Mouse (Mus musculus) hematopoietic stem cell, adult 5-6 weeks (primary cell): Measurements from ENCODE around the gene Fmo5. TPM values are rescaled to one million over a fixed set of nuclear protein-coding genes. Genes with fewer than 3 reads are reported as not detected.

ENCODE experiments used
- ATAC-seq, 2 experiments: fragments of 125-278 bp in 1 of 2; replicated peaks in 1 of 2; 2 replicates each; pipeline ENCODE4 v1.8.0; 2016 to 2017; ENCODE audit warnings: inconsistent platforms in 2 of 2, mild to moderate bottlenecking in 2 of 2, moderate number of reproducible peaks in 2 of 2, low read depth in 1 of 2, moderate TSS enrichment in 1 of 2; ENCODE audit not compliant: low FRiP score in 2 of 2, poor library complexity in 2 of 2, severe bottlenecking in 2 of 2, insufficient read depth in 1 of 2, low TSS enrichment in 1 of 2
- total RNA-seq: library from RNA; stranded (forward); fragments of 172-1452, 232-1000 nt; gene quantifications from 2 replicates; pipeline ENCODE4 v1.2.3, GENCODE M21; 2017

Gene Fmo5
- 9.8 and 11.3 TPM in 2 replicates for total RNA-seq

DNA sequence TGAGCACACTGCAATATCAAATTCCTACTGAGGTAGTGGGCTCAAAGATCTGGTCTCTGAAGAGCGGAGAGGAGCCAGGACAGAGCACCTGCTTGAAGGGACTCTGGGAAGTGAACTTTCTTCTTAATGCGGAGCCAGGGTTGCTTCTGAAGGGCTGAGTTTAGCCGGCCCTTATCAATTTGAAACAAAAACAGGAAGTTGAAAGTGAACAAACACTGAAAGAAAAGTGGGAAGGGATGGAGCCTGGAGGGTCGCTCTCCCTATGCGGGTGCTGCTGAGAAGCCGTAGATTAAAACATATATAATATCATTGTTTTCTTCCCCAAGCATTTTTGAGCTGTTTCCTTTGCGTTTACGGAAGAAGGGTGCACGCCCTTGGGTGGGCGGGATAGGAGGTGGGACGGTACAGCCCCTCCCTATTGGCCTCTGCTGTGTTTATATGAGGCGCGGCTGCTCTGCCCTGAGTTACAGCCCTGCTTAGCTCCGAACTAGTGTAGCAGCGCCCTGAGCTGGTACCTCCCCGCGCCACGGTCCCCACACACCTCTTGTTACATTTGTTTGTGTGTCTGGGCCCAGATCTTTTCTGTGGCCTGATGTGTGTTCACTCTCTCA, at the start of gene Fmo5:
TSS of gene Fmo5 (plus strand) at position 414 of the 611 bp plus-strand sequence.
- peak; percentile 94 to 97 for ATAC-seq

DNA sequence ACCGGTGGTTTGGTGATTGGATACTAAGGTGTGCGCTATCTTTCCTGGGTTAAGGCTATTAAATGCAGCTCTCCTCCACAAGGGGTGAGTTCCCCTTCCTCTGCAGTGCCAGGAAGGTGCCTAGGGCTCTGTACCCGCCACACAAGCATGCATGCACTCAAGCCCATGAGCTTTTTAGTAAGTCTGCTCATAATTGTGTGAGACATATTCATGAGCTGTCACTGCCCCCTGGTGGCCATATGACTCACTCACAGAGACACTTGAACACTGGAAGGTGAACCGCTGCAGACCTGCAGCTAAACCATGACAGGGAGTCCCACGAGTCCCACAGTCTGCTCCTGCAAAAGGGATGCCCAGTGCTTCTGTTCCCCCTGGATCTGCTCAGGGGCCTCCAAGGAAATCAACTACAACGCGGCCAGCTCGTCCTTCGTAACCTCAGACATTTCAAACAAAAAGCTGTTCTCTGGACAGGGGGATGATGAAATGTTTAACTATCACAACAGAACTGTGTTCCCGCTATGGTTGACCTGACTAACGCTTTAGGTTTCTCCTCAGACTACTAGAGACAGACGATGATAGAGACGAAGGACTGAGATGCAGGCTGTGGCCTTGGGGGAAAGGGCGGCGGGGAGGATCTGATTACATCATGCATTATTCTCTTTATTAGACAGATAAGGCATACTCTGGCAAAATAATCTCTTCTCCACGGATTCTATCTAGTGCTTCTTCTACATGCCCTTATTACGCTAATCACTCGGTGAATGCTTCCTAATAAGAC, 43.0 kb upstream of the Fmo5 start:
- peak; percentile 75 to 90 for ATAC-seq

DNA sequence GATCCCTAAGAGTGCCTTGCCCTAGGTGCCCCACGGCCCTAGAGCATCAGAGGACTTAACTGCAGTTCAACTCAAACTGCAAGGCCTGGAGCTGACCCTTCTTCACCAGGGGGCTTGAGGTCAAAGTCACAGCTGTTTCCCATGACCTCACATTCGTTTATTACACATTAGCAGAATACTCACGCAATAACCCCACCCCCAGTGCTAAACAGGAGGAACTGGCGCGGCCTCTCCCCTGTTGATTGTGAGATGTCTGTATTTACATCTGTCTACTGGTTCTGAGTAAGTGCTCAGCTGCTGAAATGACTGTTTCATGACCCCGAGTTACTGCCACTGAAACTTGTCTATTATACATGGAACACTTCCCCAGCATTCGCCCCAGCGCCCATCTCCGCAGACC, 40.9 kb upstream of the Fmo5 start:
- no peak for ATAC-seq

DNA sequence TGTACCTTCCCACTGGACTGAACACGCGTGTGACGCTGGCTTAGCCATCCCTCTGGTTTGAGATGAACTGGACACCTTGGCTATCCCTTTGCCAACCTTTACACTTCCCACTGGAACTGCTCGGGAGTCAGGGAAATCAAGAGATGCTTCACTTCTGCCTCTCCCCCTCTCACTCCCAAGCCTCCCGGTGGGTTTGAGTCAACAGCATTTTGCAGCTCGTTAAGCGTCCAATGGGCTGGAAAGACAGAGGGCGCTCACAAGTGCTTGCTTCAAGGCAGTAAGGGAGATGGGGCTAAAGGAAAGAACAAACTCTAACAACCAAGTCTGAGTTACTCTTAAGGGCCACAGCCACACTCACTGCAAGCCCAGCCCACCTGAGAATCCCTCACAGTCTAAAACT, 37.9 kb upstream of the Fmo5 start:
- no peak for ATAC-seq

DNA sequence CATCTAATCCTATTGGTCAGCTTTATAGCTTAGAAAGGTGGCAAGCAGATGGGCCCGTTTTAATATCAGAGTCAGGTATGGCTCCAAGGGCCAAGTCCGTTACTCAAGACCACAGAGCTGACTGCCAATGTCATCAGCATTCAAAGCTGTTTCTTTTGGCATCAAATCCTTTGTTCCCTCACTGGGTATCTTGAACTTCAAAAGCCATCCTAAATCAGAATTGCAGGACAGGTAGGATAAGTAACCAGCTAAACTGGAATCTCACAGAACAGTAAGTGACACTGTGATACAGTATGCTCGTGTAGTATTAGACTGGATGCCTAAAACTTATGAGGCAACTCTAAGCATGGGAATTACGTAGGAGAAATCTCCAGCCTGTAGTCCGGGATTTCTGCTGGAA, 35.5 kb upstream of the Fmo5 start:
- ATAC-seq, result no peak

DNA sequence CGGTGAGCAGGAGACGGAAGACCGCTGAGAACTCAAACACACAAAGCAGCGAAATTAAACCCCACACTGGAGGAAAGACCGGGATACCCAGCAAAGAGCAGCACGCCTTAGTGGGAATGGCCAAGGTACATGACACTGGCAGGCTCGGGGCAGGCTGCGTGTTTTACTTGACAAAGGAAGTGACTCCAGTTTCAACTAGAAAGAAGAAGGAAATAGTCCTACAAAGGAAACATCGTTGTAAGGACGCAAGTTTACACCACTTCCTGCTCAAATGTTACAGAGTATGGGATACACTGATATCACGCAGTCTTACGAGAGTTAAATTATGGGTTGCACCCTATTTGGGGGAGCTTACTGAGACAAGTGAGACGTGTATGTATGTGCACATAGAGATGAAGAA, 34.5 kb upstream of the Fmo5 start:
- ATAC-seq, result peak in 1 of 2 experiments; percentile 32; a peak in 1 of 4 replicates

DNA sequence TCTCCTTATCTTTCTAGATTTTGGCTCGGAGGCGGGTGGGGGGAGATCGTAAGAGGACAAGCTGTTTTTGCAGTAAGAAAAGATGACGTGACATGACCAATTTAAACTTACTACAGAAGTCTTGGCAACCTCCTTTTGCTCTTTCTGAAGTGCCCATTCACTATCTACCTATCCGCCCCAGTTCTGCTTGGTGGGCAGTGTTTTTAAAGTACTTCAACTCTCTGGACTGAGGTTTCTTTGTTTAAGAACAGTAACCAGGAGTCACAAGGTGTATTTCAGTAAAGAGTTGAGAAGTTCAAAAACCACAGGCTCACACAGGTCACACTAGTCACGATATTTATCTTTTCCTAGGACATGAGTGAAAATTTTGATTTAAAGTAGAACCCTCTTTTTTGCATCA, 33.5 kb upstream of the Fmo5 start:
- ATAC-seq, result no peak

DNA sequence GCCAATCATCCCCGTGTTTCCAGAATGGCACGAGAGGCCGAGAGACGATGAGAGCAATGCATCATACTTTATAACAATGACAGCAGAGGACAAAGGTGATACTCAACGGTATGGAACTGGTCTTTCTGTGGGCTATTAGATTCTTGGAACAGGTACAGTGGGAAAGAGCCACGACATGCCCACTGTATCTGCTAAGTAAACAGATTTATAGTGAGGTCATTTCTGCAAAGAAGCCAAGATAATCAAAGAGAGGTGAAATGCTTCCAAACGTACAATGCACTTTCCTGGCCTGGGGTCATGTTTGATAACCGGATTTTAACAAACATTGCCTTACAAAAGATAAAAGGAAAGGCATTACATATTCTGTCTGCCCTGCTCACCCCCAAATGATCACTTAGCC, 31.8 kb upstream of the Fmo5 start:
- ATAC-seq, result no peak

DNA sequence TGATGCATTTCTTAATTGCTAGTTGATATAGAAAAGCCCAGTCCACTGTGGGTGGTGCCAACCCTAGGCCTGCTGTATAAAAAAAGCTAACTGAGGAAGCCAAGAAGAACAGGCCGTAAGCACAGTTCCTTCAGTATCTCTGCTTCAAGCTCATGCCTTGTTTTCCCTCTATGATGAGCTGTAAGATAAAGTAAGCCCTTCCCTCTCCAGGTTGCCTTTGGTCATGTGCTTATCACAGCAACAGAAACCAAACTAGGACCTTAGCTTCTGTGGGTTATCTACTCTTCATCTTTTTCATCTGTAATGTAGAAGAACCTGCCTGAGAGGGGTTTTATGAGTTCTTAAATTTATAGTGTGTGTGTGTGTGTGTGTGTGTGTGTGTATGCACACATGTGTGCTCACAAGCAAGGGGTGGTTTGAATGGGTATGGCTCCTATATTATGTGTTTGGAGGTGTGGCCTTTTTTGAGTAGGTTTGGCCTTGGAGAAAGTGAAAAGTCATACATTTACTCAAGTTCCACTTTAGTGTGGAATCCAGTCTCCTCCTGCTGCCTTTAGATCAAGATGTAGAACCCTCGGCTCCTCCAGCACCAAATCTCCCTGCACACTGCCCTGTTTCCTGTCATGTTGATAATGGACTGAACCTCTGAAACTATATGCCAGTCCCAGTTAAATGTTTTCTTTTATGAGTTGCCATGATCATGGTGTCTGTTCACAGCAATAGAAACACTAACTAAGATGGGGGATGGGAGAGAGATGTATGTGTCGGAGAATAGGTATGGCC, 28.4 kb upstream of the Fmo5 start:
- no peak for ATAC-seq

DNA sequence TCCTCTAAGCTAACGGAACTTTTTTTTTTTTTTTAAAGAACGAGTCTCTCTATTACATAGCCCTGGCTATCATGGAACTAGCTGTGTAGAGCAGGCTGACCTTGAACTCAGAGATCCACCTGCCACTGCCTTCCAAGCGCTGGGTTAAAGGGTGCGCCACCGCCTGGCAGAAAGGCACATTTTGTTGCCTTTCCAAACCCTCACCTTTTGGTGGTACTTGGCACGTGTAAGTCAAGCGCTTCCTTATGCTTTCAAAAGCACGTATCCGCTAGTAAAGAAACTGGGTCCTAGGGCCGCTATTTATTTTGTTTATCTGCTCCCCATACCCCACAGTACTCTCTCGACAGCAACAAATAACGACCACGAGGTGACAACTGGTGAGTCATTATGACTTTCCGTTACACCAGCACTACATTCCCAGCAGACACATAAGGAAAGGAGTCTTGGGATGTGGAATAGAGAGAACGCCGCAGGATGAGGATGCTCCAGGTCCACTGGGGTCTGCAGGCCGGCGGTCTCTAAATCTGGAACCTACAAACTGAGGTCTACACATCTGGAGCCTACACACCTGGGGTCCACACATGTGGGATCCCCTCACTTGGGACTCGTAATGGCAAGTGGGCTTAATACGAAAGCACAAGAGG, 19.3 kb upstream of the Fmo5 start:
- ATAC-seq, result peak; percentile 64 to 66

DNA sequence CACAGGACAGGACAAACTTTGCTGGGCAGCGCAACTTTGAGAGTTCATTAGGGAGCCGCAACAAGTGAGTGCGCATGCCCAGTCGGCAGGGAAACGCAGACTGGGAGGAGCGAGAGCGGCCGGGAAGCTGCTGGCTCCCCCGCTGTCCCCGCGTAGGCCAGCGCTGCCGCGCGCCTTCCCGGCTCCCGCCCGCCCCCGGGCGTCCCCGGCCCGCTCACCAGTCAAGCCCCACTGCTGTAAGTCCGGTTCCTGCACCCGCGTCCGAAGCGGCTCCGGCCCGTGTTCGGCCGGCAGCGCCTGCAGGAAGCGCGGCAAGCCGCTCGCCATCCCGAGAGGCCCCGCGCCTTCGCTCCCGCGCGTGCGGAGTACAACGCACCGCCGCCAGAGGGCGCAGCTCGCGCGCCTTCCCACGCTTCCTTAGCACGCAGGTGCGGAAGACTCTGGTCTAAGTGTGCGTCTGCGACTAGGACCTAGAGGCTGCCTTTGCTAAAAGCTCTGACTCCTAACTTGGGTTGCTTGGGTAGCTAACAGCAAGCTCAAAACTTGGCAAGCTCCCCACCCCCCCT, 18.7 kb upstream of the Fmo5 start, which contains the start of gene Chd1l:
TSS of gene Chd1l (minus strand) at position 359 of the 566 bp plus-strand sequence.
- ATAC-seq, result peak; percentile 84 to 89

DNA sequence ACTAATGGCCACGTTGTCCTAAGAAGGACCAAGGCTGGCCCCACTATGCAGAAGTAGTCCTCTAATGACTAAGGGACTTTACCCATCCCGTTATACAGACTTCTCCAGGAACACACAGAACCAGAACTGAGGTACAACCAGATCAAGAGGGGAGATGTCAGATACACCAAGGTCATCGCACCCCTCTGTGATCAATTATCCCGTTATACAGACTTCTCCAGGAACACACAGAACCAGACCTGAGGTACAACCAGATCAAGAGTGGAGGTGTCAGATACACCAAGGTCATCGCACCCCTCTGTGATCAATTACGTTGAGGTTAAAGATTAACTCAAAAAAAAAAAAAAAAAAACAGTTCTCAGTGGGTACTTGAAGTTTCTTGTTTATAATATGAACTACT, 17.6 kb upstream of the Fmo5 start:
- no peak for ATAC-seq

DNA sequence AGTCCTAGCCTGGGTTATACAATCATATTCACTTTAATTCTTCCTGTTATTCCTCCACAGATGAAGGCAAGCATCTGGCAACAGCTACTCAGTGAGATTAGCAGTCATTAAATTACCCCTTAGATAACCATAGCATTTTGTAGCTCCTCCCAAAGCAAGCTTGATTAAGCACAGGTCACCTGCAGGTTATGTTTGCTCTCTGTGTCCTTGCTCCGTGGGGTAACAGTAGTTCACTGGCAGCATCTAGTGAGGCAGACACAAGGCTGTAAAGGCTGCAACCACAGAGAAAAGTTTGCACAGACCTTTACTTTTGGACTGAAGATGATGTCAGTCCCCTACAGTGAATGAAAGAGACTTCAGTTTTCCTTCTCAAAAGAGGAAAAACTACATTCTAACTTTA, 13.4 kb upstream of the Fmo5 start:
- ATAC-seq, result no peak

DNA sequence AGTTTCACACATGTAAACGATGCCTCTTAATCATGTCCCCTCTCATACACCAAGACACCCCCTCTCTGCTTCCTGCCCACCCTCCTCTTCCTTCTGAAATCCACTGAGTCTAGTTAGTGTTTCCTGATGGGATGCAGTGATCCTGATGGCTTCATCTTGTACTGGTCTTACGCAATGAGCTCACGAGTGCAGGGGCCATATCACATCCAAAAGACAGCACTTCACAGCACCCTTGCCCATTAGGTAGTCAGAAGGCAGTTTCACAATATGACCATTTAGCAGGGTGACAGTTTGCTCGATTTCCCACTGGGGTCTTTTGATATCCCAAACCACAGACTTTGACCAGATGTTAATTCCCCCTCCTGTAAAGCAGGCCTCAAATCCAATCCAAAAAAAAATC, 12.7 kb upstream of the Fmo5 start:
- ATAC-seq, result no peak

DNA sequence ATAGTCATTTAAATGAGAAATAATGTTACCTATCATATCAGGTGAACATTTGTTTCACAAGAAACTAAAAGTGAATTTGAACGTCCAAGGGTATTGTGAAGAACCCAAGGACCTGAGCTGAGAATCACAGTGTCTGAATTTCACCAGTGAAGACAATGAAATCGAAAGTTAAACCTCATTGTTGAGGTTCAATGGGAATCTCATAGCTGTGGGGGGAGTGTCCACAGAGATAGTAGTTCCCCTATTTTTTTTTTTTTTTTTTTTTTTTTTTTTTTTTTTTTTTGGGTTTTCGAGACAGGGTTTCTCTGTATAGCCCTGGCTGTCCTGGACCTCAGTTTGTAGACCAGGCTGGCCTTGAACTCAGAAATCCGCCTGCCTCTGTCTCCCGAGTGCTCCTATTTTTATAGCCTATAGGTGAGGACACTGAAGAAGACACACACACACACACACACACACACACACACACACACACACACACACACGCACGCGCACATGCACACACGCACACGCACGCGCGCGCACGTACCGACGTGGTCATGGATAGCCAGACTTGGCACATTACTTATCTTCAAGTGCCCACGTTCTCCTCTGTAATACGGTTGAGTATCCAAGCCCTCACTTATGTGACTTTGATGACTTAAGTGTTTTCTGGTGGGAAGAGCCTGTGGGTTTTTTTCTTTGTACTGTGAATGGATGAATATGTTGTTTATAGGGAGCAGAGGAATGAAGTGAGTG, 11.3 kb upstream of the Fmo5 start:
- no peak for ATAC-seq

DNA sequence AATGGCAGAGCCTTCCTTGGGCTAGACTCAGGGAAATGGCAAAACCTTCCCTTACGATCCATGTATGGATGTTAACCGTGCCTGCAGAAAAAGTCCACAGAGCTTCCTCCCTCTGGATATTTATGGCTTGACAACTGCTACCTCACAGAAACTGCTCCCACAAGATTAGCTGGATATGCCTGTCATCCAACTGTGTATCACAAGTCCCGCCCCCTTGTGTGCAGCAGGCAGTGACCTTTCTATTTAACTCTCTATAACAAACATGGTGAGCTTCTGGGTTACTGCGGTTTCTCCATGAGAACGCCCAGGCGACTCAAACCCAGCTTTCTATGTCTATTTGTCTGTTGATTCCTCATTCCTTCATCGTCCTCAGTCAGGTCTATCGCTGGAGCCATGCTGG, 10.7 kb upstream of the Fmo5 start:
- ATAC-seq, result no peak

DNA sequence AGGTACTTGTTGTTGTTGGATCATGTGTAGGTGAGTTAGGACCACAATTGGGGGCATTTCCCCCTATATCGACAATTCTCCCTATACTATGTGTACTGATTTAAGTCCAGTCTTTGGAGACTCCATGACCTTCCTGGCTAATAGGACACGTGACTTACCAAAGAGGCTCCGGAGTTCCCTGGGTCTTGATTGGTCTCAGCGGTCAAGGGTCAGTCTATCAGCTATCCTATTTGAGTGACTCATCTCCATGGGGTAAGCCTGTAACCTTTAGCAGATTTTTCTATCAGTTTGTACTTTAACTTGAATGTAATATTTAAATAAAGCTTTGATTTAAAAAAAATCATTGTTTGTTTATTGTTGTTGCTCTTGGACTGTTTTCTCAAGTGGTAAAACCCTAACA, 7.9 kb upstream of the Fmo5 start:
- no peak for ATAC-seq
